In genomic region chr15:101190762-101191150, GRCm38 (mm10) we compare ENCODE assay signal across 13 mouse cellular contexts. TPM values are rescaled to one million over a fixed set of nuclear protein-coding genes. Genes with fewer than 3 reads are reported as not detected.
A peak's percentile ranks its signal among the peaks of the same experiment; 100 is the strongest.
DNase-seq lines count a peak whose midpoint lies in the region; ATAC-seq and TF ChIP-seq lines count a peak whose summit lies in the region.
"Had no signal": no experiment of that assay in that cellular context is flagged by ENCODE, and none has a peak within 500 bp of the region (broad histone marks: within the 10 kb centered on the region; RNA-seq: fewer than 3 reads in every experiment).

No protein-coding gene starts in this region.

- intact Hi-C loops in heart, adult 2 months (cut with DNase I), result no loop called here
- intact Hi-C loops in heart, postnatal 25 days (cut with DNase I), result loop anchor here (2.0 kb wide), 1 partner anchor 14 kb away; no protein-coding TSS in a partner anchor

- no peak for TF ChIP-seq EP300 in heart, adult 2 months (IDR thresholded peaks at IDR 0.05; ENCODE audit: insufficient read depth, low read depth, low read length)

- WGBS in heart, adult 2 months, result 27% methylated on average over 5 of the region's 5 CpGs
- 52% methylated on average over 5 of the region's 5 CpGs for WGBS in lung, embryonic 15.5 days
- 68% methylated on average over 5 of the region's 5 CpGs for WGBS in forebrain, embryonic 16.5 days

- H3K9ac ChIP-seq in heart, adult 2 months (ENCODE audit: low read depth, low read length), result no peak overlapping the region
- no peak overlapping the region for H3K9ac ChIP-seq in lung, embryonic 15.5 days
- no peak overlapping the region for H3K9ac ChIP-seq in forebrain, embryonic 16.5 days (replicated peaks; ENCODE audit: low read depth, low read length)
- H3K9ac ChIP-seq: midbrain, embryonic 12.5 days; neural tube, embryonic 15.5 days had no signal

- no peak overlapping the region for H3K4me3 ChIP-seq in heart, adult 2 months
- H3K4me3 ChIP-seq in lung, embryonic 15.5 days, result no peak overlapping the region
- H3K4me3 ChIP-seq in bone marrow macrophage, adult 2 months (ENCODE audit: insufficient read depth, low read length), result no peak overlapping the region
- no peak overlapping the region for H3K4me3 ChIP-seq in forebrain, embryonic 16.5 days (replicated peaks; ENCODE audit: low read length)
- H3K4me3 ChIP-seq: midbrain, embryonic 12.5 days; neural tube, embryonic 15.5 days had no signal

- TF ChIP-seq POLR2A in heart, adult 2 months (IDR thresholded peaks at IDR 0.05; ENCODE audit: insufficient read depth, low read depth, low read length), result no peak
- no peak for TF ChIP-seq POLR2A in bone marrow macrophage, adult 2 months (IDR thresholded peaks at IDR 0.05; ENCODE audit: borderline replicate concordance, low read depth, low read length)

- no peak for ATAC-seq in lung, embryonic 15.5 days (ENCODE audit: borderline replicate concordance, extremely low read depth, low FRiP score, low TSS enrichment)
- peak; percentile 54; the same call in 1 of the 2 replicates for ATAC-seq in neutrophil, adult 5-6 weeks (ENCODE audit: extremely low read depth, insufficient number of reproducible peaks, low FRiP score, poor library complexity, severe bottlenecking)
- ATAC-seq in forebrain, embryonic 16.5 days, result no peak

- H3K4me1 ChIP-seq in heart, adult 2 months (ENCODE audit: control insufficient read depth, insufficient read depth, low read length), result peaks cover 20% of the 10 kb centered on the region
- peaks cover 56% of the 10 kb centered on the region for H3K4me1 ChIP-seq in lung, embryonic 15.5 days
- H3K4me1 ChIP-seq in bone marrow macrophage, adult 2 months (ENCODE audit: control insufficient read depth, insufficient read depth, low read length), result peaks cover 74% of the 10 kb centered on the region
- peaks cover 26% of the 10 kb centered on the region for H3K4me1 ChIP-seq in forebrain, embryonic 16.5 days (replicated peaks; ENCODE audit: control insufficient read depth, insufficient read depth, low read length)

- H3K27me3 ChIP-seq in heart, adult 2 months (ENCODE audit: control insufficient read depth, insufficient read depth, low read length), result no peaks in the 10 kb centered on the region
- H3K27me3 ChIP-seq in lung, embryonic 15.5 days, result no peaks in the 10 kb centered on the region
- H3K27me3 ChIP-seq in forebrain, embryonic 16.5 days (replicated peaks; ENCODE audit: control insufficient read depth, insufficient read depth, low read length), result no peaks in the 10 kb centered on the region
- H3K27me3 ChIP-seq: midbrain, embryonic 12.5 days; neural tube, embryonic 15.5 days had no signal

- no peak overlapping the region for H3K4me2 ChIP-seq in lung, embryonic 15.5 days
- no peak overlapping the region for H3K4me2 ChIP-seq in forebrain, embryonic 16.5 days (ENCODE audit: low read length)
- H3K4me2 ChIP-seq: midbrain, embryonic 12.5 days; neural tube, embryonic 15.5 days had no signal

- DNase-seq in heart, adult 2 months, result no peak
- DNase-seq in heart, postnatal 25 days (ENCODE audit: low spot score), result no peak
- no peak for DNase-seq in lung, postnatal 14 days
- no peak for DNase-seq in left cerebral cortex, adult 9 months (ENCODE audit: low spot score in 2 of 2)
- DNase-seq: cerebellum, adult 2 months; right cerebral cortex, postnatal 25 days; thymus, adult 18-20 months had no signal

- no peaks in the 10 kb centered on the region for H3K9me3 ChIP-seq in lung, embryonic 15.5 days
- no peaks in the 10 kb centered on the region for H3K9me3 ChIP-seq in forebrain, embryonic 16.5 days (ENCODE audit: control insufficient read depth, low read length)
- H3K9me3 ChIP-seq: midbrain, embryonic 12.5 days; neural tube, embryonic 15.5 days had no signal

- no peaks in the 10 kb centered on the region for H3K36me3 ChIP-seq in heart, adult 2 months (ENCODE audit: control insufficient read depth, insufficient read depth, low read length)
- H3K36me3 ChIP-seq in lung, embryonic 15.5 days, result peaks cover 17% of the 10 kb centered on the region
- peaks cover 16% of the 10 kb centered on the region for H3K36me3 ChIP-seq in forebrain, embryonic 16.5 days (ENCODE audit: control insufficient read depth, insufficient read depth)

- H3K27ac ChIP-seq in heart, adult 2 months, result peak overlapping the region; percentile 40
- H3K27ac ChIP-seq in lung, embryonic 15.5 days, result peak overlapping the region; percentile 56
- peak overlapping the region; percentile 90 for H3K27ac ChIP-seq in bone marrow macrophage, adult 2 months (ENCODE audit: insufficient read depth, low read depth, low read length)
- H3K27ac ChIP-seq in forebrain, embryonic 16.5 days (ENCODE audit: low read length), result no peak overlapping the region

- TF ChIP-seq CTCF in heart, adult 2 months (IDR thresholded peaks at IDR 0.05), result no peak
- TF ChIP-seq CTCF in bone marrow macrophage, adult 2 months (IDR thresholded peaks at IDR 0.05; ENCODE audit: low read depth, low read length), result no peak

- peaks cover 2% of the 10 kb centered on the region for H3K79me2 ChIP-seq in heart, adult 2 months (replicated peaks; ENCODE audit: control insufficient read depth, insufficient read depth, low read length)

RNA-seq across cellular contexts. Expression of gene Acvr1b, which starts 16.9 kb away (rescaled TPM):
- total RNA-seq in heart, adult 2 months (2021), result 10 to 100 TPM in 1 of 2 experiments, 1 to 10 TPM in 1; 9.9 to 12.3 TPM
- 15.3 and 19.3 TPM in 2 replicates for polyA plus RNA-seq in heart, adult 2 months (2012; rRNA removed)
- total RNA-seq in heart, postnatal 25 days (2021), result 10 to 100 TPM; 11.7 to 14.5 TPM
- 5.9 and 6.0 TPM in 2 replicates for polyA plus RNA-seq in lung, embryonic 15.5 days (2015; fragmentation: Nextera tagmentation; extraction: Ambion mirVana)
- 20.2 and 22.3 TPM in 2 replicates for polyA plus RNA-seq in bone marrow macrophage, adult 2 months (2012; ENCODE audit: insufficient read depth, insufficient read length, missing spikeins)
- total RNA-seq in neutrophil, adult 5-6 weeks (2017), result 22.0 and 23.1 TPM in 2 replicates
- polyA plus RNA-seq in forebrain, embryonic 16.5 days (2015; fragmentation: Nextera tagmentation; extraction: Ambion mirVana), result 26.0 and 27.4 TPM in 2 replicates

RNA-seq across cellular contexts. Expression of gene Grasp, which starts 33.2 kb away (rescaled TPM):
- total RNA-seq in heart, adult 2 months (2021), result 10 to 100 TPM; 10.9 to 11.5 TPM
- 7.4 and 7.6 TPM in 2 replicates for polyA plus RNA-seq in heart, adult 2 months (2012; rRNA removed)
- 10 to 100 TPM in 1 of 2 experiments, 1 to 10 TPM in 1; 9.4 to 12.3 TPM for total RNA-seq in heart, postnatal 25 days (2021)
- polyA plus RNA-seq in lung, embryonic 15.5 days (2015; fragmentation: Nextera tagmentation; extraction: Ambion mirVana), result 6.9 and 7.9 TPM in 2 replicates
- polyA plus RNA-seq in bone marrow macrophage, adult 2 months (2012; ENCODE audit: insufficient read depth, insufficient read length, missing spikeins), result 0.40 TPM in 1 of 2 replicates, not detected in the other
- total RNA-seq in neutrophil, adult 5-6 weeks (2017), result 0.81 and 0.98 TPM in 2 replicates
- polyA plus RNA-seq in forebrain, embryonic 16.5 days (2015; fragmentation: Nextera tagmentation; extraction: Ambion mirVana), result 1.3 and 1.8 TPM in 2 replicates
